Mouse (Mus musculus) thymus, postnatal 10 days (tissue): ENCODE data around the gene Lamp5.

Source experiments
- DNase-seq, 2 experiments: peaks; one replicate each; pipeline ENCODE4 v3.0.0; 2021; ENCODE audit warnings: low spot score in 2 of 2

Gene Lamp5

GRCm38 (mm10) chr2:136051688-136052289, at the start of gene Lamp5:
TSS of gene Lamp5 (plus strand) at chr2:136052239.
- no peak for DNase-seq

GRCm38 (mm10) chr2:136003836-136004235, 48.2 kb upstream of the Lamp5 start:
- DNase-seq, result no peak

- DNase-seq, result no peak
Measured at GRCm38 (mm10) chr2:136006280-136006679, 45.8 kb upstream of the Lamp5 start.

- no peak for DNase-seq
Measured at GRCm38 (mm10) chr2:136012759-136013158, 39.3 kb upstream of the Lamp5 start.

GRCm38 (mm10) chr2:136048464-136048863, 3.6 kb upstream of the Lamp5 start:
- no peak for DNase-seq

GRCm38 (mm10) chr2:136050793-136051615, 1.0 kb upstream of the Lamp5 start:
- no peak for DNase-seq

- DNase-seq, result no peak
Measured at GRCm38 (mm10) chr2:136057861-136058331, 5.9 kb downstream of the Lamp5 start.

- no peak for DNase-seq
Measured at GRCm38 (mm10) chr2:136058398-136058797, 6.4 kb downstream of the Lamp5 start.

- DNase-seq, result no peak
Measured at GRCm38 (mm10) chr2:136059029-136059669, 7.1 kb downstream of the Lamp5 start.

GRCm38 (mm10) chr2:136064356-136064755, 12.3 kb downstream of the Lamp5 start:
- DNase-seq, result no peak

- DNase-seq, result no peak
Measured at GRCm38 (mm10) chr2:136095978-136096377, 43.9 kb downstream of the Lamp5 start.

- no peak for DNase-seq
Measured at GRCm38 (mm10) chr2:136097143-136097542, 45.1 kb downstream of the Lamp5 start.

GRCm38 (mm10) chr2:136107597-136107996, 55.6 kb downstream of the Lamp5 start:
- no peak for DNase-seq

- DNase-seq, result no peak
Measured at GRCm38 (mm10) chr2:136108124-136109037, 56.3 kb downstream of the Lamp5 start.

GRCm38 (mm10) chr2:136109038-136109363, 57.0 kb downstream of the Lamp5 start:
- no peak for DNase-seq

GRCm38 (mm10) chr2:136113374-136113773, 61.3 kb downstream of the Lamp5 start:
- DNase-seq, result no peak

- no peak for DNase-seq
Measured at GRCm38 (mm10) chr2:136118006-136118405, 66.0 kb downstream of the Lamp5 start.
